Mouse (Mus musculus): ENCODE results near the gene Gnai3.
A peak's percentile ranks its signal among the peaks of the same experiment; 100 is the strongest.

The Gnai3 gene

GRCm38 (mm10) chr3:108164091-108164490 is 18.1 kb upstream of the Gnai3 start:
- DNase-seq (ENCODE audit: low spot score in 2 of 2), result no peak

- DNase-seq (ENCODE audit: low spot score in 2 of 2), result peak; percentile 17 to 29
Observed at GRCm38 (mm10) chr3:108158383-108159037, 12.6 kb upstream of the Gnai3 start.

GRCm38 (mm10) chr3:108154656-108155055 is 8.7 kb upstream of the Gnai3 start, which contains the start of gene Gpr61:
Gene Gpr61 (minus strand): TSS chr3:108154882.
- no peak for DNase-seq (ENCODE audit: low spot score in 2 of 2)

GRCm38 (mm10) chr3:108152290-108152689 is 6.3 kb upstream of the Gnai3 start:
- no peak for DNase-seq (ENCODE audit: low spot score in 2 of 2)

GRCm38 (mm10) chr3:108147386-108148235 is 1.7 kb upstream of the Gnai3 start:
- DNase-seq (ENCODE audit: low spot score in 2 of 2), result peak; percentile 73 to 88

GRCm38 (mm10) chr3:108146671-108147070 is 725 bp upstream of the Gnai3 start:
- DNase-seq (ENCODE audit: low spot score in 2 of 2), result no peak

GRCm38 (mm10) chr3:108140786-108141185 is 5.2 kb downstream of the Gnai3 start:
- no peak for DNase-seq (ENCODE audit: low spot score in 2 of 2)

- DNase-seq (ENCODE audit: low spot score in 2 of 2), result no peak
Observed at GRCm38 (mm10) chr3:108139113-108139512, 6.8 kb downstream of the Gnai3 start.

GRCm38 (mm10) chr3:108134701-108135100 is 11.2 kb downstream of the Gnai3 start:
- peak in 1 of 2 experiments; percentile 21 for DNase-seq (ENCODE audit: low spot score in 2 of 2)

- DNase-seq (ENCODE audit: low spot score in 2 of 2), result no peak
Observed at GRCm38 (mm10) chr3:108132484-108132883, 13.5 kb downstream of the Gnai3 start.

- no peak for DNase-seq (ENCODE audit: low spot score in 2 of 2)
Observed at GRCm38 (mm10) chr3:108131821-108132220, 14.1 kb downstream of the Gnai3 start.

GRCm38 (mm10) chr3:108131216-108131615 is 14.7 kb downstream of the Gnai3 start:
- DNase-seq (ENCODE audit: low spot score in 2 of 2), result no peak

- DNase-seq (ENCODE audit: low spot score in 2 of 2), result no peak
Observed at GRCm38 (mm10) chr3:108129804-108130203, 16.1 kb downstream of the Gnai3 start.

GRCm38 (mm10) chr3:108129367-108129766 is 16.6 kb downstream of the Gnai3 start:
- DNase-seq (ENCODE audit: low spot score in 2 of 2), result no peak

- DNase-seq (ENCODE audit: low spot score in 2 of 2), result no peak
Observed at GRCm38 (mm10) chr3:108128520-108128919, 17.4 kb downstream of the Gnai3 start.

- DNase-seq (ENCODE audit: low spot score in 2 of 2), result no peak
Observed at GRCm38 (mm10) chr3:108126327-108126726, 19.6 kb downstream of the Gnai3 start.

- no peak for DNase-seq (ENCODE audit: low spot score in 2 of 2)
Observed at GRCm38 (mm10) chr3:108124131-108124530, 21.8 kb downstream of the Gnai3 start.

GRCm38 (mm10) chr3:108123242-108123641 is 22.7 kb downstream of the Gnai3 start:
- no peak for DNase-seq (ENCODE audit: low spot score in 2 of 2)

- no peak for DNase-seq (ENCODE audit: low spot score in 2 of 2)
Observed at GRCm38 (mm10) chr3:108121101-108121500, 24.8 kb downstream of the Gnai3 start.

- DNase-seq (ENCODE audit: low spot score in 2 of 2), result no peak
Observed at GRCm38 (mm10) chr3:108117465-108117864, 28.5 kb downstream of the Gnai3 start.

GRCm38 (mm10) chr3:108113591-108114289 is 32.2 kb downstream of the Gnai3 start:
- DNase-seq (ENCODE audit: low spot score in 2 of 2), result peak; percentile 28 to 37

GRCm38 (mm10) chr3:108112666-108113065 is 33.3 kb downstream of the Gnai3 start:
- DNase-seq (ENCODE audit: low spot score in 2 of 2), result no peak
